1 mouse cellular context compared by ENCODE assay signal in the genomic region with DNA sequence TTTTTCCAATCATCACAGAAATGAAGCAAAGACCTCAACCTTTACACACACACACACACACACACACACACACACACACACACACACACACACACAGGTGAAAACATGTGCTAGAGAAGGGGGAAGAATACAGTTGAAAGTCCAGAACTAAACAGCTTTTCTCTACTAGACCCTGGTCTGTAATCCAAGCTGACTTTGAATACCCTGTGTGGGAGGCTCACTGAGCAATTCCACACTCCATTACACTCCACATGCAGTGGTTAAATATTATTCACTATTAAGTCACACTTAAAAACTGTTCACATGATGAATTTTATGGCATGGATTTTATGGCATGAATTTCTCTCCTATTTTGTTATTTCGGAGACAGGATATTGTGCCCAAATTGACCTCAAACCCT.
TF ChIP-seq lines count a peak whose summit lies in the region.

No protein-coding gene starts in this region.

TF ChIP-seq in myocyte, 11 proteins besides CTCF, POLR2A, EP300 and RAD21 (continued from another document):
- TF ChIP-seq CEBPB (IDR thresholded peaks at IDR 0.05; ENCODE audit: insufficient read depth, poor library complexity, severe bottlenecking) (no peak), MYOG (IDR thresholded peaks at IDR 0.05; ENCODE audit: control insufficient read depth in 1 of 3, insufficient read depth in 1 of 3, insufficient read length in 2 of 3, low read depth in 2 of 3) (no peak), TCF12 (IDR thresholded peaks at IDR 0.05; ENCODE audit: insufficient read depth, poor library complexity, severe bottlenecking) (no peak), MAX (IDR thresholded peaks at IDR 0.05; ENCODE audit: low read depth) (no peak), MYOD1 (IDR thresholded peaks at IDR 0.05; ENCODE audit: control insufficient read depth in 1 of 3, insufficient read length in 2 of 3, low read depth in 2 of 3) (no peak), SRF (IDR thresholded peaks at IDR 0.05; ENCODE audit: control insufficient read depth, insufficient read length, low read depth) (no peak), REST (IDR thresholded peaks at IDR 0.05; ENCODE audit: insufficient read depth, insufficient read length) (no peak)
TF ChIP-seq in myocyte: peak in this region for 0.
